Mouse (Mus musculus) right cerebral cortex, adult 2 months (tissue): ENCODE measurements around the gene Cacul1.

ENCODE experiments used
- DNase-seq, 2 experiments: peaks; one replicate each; pipeline ENCODE4 v3.0.0; 2021 to 2022; ENCODE audit warnings: low spot score in 2 of 2

The Cacul1 gene

GRCm38 (mm10) chr19:60530171-60530570, 50.7 kb downstream of the Cacul1 start:
- DNase-seq, result no peak

GRCm38 (mm10) chr19:60529302-60529701, 51.5 kb downstream of the Cacul1 start:
- no peak for DNase-seq

- DNase-seq, result no peak
Measured at GRCm38 (mm10) chr19:60528602-60529001, 52.2 kb downstream of the Cacul1 start.

- DNase-seq, result no peak
Measured at GRCm38 (mm10) chr19:60526876-60527275, 53.9 kb downstream of the Cacul1 start.

GRCm38 (mm10) chr19:60525086-60525485, 55.7 kb downstream of the Cacul1 start:
- DNase-seq, result no peak

- no peak for DNase-seq
Measured at GRCm38 (mm10) chr19:60524678-60525077, 56.1 kb downstream of the Cacul1 start.

GRCm38 (mm10) chr19:60520131-60520530, 60.7 kb downstream of the Cacul1 start:
- DNase-seq, result no peak

- DNase-seq, result no peak
Measured at GRCm38 (mm10) chr19:60515064-60515463, 65.8 kb downstream of the Cacul1 start.

- DNase-seq, result peak in 1 of 2 experiments; percentile 17
Measured at GRCm38 (mm10) chr19:60513431-60513830, 67.4 kb downstream of the Cacul1 start.

- DNase-seq, result no peak
Measured at GRCm38 (mm10) chr19:60500209-60500608, 80.6 kb downstream of the Cacul1 start.

- DNase-seq, result no peak
Measured at GRCm38 (mm10) chr19:60497171-60497570, 83.7 kb downstream of the Cacul1 start.

GRCm38 (mm10) chr19:60495772-60496171, 85.1 kb downstream of the Cacul1 start:
- DNase-seq, result no peak

GRCm38 (mm10) chr19:60489566-60489965, 91.3 kb downstream of the Cacul1 start:
- no peak for DNase-seq

- no peak for DNase-seq
Measured at GRCm38 (mm10) chr19:60485261-60485660, 95.6 kb downstream of the Cacul1 start.

- no peak for DNase-seq
Measured at GRCm38 (mm10) chr19:60478859-60479258, 102.0 kb downstream of the Cacul1 start.

GRCm38 (mm10) chr19:60477788-60478187, 103.0 kb downstream of the Cacul1 start:
- DNase-seq, result no peak
